Mouse (Mus musculus) forebrain, postnatal 0 days (tissue): ENCODE measurements around the gene Map3k4. TPM values are rescaled to one million over a fixed set of nuclear protein-coding genes. Genes with fewer than 3 reads are reported as not detected.
A peak's percentile ranks its signal among the peaks of the same experiment; 100 is the strongest.

Experiments used
- ATAC-seq: fragments of 200-750 bp; cut with Nextera tagmentation; 2 replicates; pipeline ENCODE4 v1.8.0; 2017; ENCODE audit warnings: mild to moderate bottlenecking, moderate library complexity
- DNase-seq: peaks from one replicate; pipeline ENCODE4 v3.0.0-alpha.2; 2015
- H3K27ac ChIP-seq: fragments of 300-500 bp; sonication (generic); 2 replicates; pipeline ENCODE4 v1.5.1; 2014; ENCODE audit warnings: low read depth, mild to moderate bottlenecking, antibody characterized with exemption, low read length, moderate library complexity, mixed read lengths
- H3K27me3 ChIP-seq: fragments of 300-500 bp; sonication (generic); 2 replicates; pipeline ENCODE4 v1.6.1; 2014; ENCODE audit warnings: mild to moderate bottlenecking, low read length, mixed read lengths; ENCODE audit not compliant: insufficient read depth
- H3K36me3 ChIP-seq: fragments of 300-500 bp; sonication (generic); 2 replicates; pipeline ENCODE4 v1.6.1; 2014; ENCODE audit warnings: mild to moderate bottlenecking, moderate library complexity; ENCODE audit not compliant: insufficient read depth
- H3K4me1 ChIP-seq: fragments of 300-500 bp; sonication (generic); 2 replicates; pipeline ENCODE4 v1.6.1; 2014; ENCODE audit warnings: antibody characterized with exemption; ENCODE audit not compliant: insufficient read depth
- H3K4me2 ChIP-seq: fragments of 300-500 bp; sonication (generic); 2 replicates; pipeline ENCODE4 v1.6.1; 2014; ENCODE audit warnings: low read depth, mild to moderate bottlenecking, moderate library complexity
- H3K4me3 ChIP-seq: fragments of 300-500 bp; sonication (generic); 2 replicates; pipeline ENCODE4 v1.5.1; 2014; ENCODE audit warnings: low read depth, low read length, mixed read lengths
- H3K9ac ChIP-seq: fragments of 300-500 bp; sonication (generic); 2 replicates; pipeline ENCODE4 v1.6.1; 2014; ENCODE audit warnings: mild to moderate bottlenecking
- H3K9me3 ChIP-seq: fragments of 300-500 bp; sonication (generic); 2 replicates; pipeline ENCODE4 v1.6.1; 2016; ENCODE audit warnings: low read length
- CTCF ChIP-seq: sonication (generic); IDR thresholded peaks from 2 replicates; pipeline ENCODE4 v1.5.1; 2016; ENCODE audit warnings: antibody characterized with exemption, control low read depth, low read depth
- WGBS: fragments of 180-500 bp; shearing (Covaris S2); extraction: QIAGEN DNeasy Blood & Tissue Kit; methylation state at CpG from one replicate; pipeline ENCODE4 v1.1.7; 2014; 5-methylcytosine and 5-hydroxymethylcytosine counted together
- polyA plus RNA-seq: library from polyadenylated mRNA; unstranded; fragments of >200 nt; fragmentation: Nextera tagmentation; extraction: Ambion mirVana; gene quantifications from 2 replicates; pipeline ENCODE4 v1.2.1, GENCODE M21; 2015
- total RNA-seq: library from RNA; depleted of rRNA; stranded (reverse); fragments of >200 nt; gene quantifications from 2 replicates; pipeline ENCODE4 v1.2.3, GENCODE M21; 2014

The Map3k4 gene
- total and polyA plus RNA-seq, 2 experiments from 2014 or later, result 35.1 to 35.3 TPM

DNA sequence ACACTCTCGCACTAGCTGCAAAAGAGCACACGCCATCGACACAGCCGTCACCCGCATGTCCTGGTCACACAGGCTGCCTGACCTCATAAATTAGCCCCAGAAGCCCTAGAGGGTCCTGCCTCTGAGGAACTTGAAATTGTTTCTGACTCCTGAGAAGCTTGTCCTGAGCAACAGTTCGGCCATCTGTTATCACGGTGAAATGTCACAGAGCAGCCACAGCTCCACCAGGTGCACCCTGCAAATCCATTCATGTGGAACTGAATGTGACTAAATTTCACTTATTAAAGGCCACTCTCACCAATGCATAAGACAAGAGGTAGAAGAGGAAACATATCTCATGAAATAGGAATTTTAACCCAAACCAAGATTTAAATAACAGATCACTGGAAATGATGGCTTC lies 57.2 kb downstream of the Map3k4 start:
- TF ChIP-seq CTCF, result no peak

DNA sequence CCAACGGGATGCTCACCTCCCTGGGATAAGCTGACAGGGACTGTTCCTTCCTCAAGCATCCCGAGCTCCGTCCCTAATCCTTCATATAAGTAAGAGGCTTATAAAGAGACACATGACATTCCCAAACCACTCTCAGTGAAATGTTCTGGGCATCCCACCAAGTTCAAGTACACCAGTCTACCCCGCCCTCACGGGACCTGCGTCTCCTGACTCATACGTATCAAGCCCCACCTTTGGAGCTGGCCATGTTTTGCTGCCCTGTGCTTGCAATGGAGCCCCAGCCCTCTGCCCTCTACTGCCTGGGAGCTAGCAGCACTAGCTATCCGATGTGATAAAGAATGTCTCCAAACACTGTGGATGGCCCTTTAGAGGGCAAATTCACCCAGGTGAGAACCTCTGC lies 58.6 kb downstream of the Map3k4 start:
- H3K36me3 ChIP-seq, result peaks cover 53% of the 10 kb centered on the region
- no peaks in the 10 kb centered on the region for H3K4me1 ChIP-seq
- H3K4me3 ChIP-seq, result no peak overlapping the region
- no peak for ATAC-seq
- no peak overlapping the region for H3K27ac ChIP-seq
- no peak for DNase-seq
- TF ChIP-seq CTCF, result no peak
- WGBS, result 91% methylated on average over 8 of the region's 8 CpGs
- H3K4me2 ChIP-seq, result no peak overlapping the region
- H3K9ac ChIP-seq, result no peak overlapping the region
- H3K27me3 ChIP-seq, result no peaks in the 10 kb centered on the region
- H3K9me3 ChIP-seq, result no peaks in the 10 kb centered on the region

More for the DNA sequence above, 57.2 kb downstream of the Map3k4 start:
- ATAC-seq (no peak), DNase-seq (no peak)
- H3K27ac ChIP-seq, result no peak overlapping the region
- no peaks in the 10 kb centered on the region for H3K9me3 ChIP-seq
- H3K4me2 ChIP-seq, result no peak overlapping the region
- no peaks in the 10 kb centered on the region for H3K27me3 ChIP-seq
- no peaks in the 10 kb centered on the region for H3K4me1 ChIP-seq
- H3K4me3 ChIP-seq, result no peak overlapping the region
- WGBS, result 90% methylated on average over 7 of the region's 7 CpGs
- no peak overlapping the region for H3K9ac ChIP-seq
- peaks cover 39% of the 10 kb centered on the region for H3K36me3 ChIP-seq

DNA sequence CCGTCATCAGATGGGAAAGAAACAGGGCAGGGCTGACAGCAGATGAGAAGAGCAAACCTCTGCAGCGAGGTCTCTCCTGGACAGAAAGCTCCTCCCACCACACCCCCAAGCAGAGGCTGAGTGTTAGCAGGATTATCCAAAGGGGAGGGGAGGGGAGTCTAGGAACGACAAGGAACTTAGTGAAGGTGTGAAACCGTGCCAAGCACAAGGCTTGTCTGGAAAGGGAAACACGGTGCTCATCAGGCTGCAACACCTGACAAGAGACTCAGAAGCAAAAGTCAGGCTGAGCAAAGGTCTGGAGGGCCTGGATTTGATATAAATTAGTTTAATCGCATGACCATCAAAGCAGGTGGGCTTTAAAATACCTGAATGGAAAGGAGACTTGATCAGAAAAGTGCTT lies 60.1 kb downstream of the Map3k4 start:
- Histone ChIP-seq H3K27me3 (no peaks in the 10 kb centered on the region), H3K36me3 (peaks cover 68% of the 10 kb centered on the region), H3K9me3 (no peaks in the 10 kb centered on the region), H3K4me1 (no peaks in the 10 kb centered on the region), H3K4me2 (no peak overlapping the region), H3K4me3 (no peak overlapping the region), H3K27ac (no peak overlapping the region), H3K9ac (no peak overlapping the region)
- ATAC-seq, result no peak
- 72% methylated on average over 6 of the region's 6 CpGs for WGBS
- DNase-seq, result no peak
- no peak for TF ChIP-seq CTCF

DNA sequence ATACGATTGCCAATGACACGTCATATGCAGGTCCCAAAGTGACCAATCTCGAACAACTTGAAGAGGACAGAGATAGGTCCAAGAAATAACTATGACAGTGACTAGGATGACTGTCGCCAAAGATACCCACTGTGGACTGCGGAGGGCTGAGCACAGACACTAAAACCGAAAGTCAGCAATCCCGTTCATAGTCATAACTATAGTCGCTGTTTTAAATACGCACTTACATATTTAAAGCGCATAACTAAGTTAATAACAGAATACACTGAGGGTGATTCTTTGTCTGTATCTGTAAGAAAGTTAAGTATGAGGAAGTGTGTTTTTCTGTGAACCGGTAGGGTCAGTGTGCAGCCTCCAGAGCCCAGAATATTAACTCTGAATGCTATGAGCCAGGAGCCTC lies 62.5 kb downstream of the Map3k4 start:
- no peaks in the 10 kb centered on the region for H3K27me3 ChIP-seq
- H3K9me3 ChIP-seq, result no peaks in the 10 kb centered on the region
- ATAC-seq (no peak), DNase-seq (no peak)
- H3K4me1 ChIP-seq, result no peaks in the 10 kb centered on the region
- 97% methylated on average over 11 of the region's 11 CpGs for WGBS
- H3K36me3 ChIP-seq, result peaks cover 84% of the 10 kb centered on the region
- H3K4me2 ChIP-seq, result no peak overlapping the region
- no peak overlapping the region for H3K4me3 ChIP-seq
- no peak for TF ChIP-seq CTCF
- no peak overlapping the region for H3K9ac ChIP-seq
- no peak overlapping the region for H3K27ac ChIP-seq

DNA sequence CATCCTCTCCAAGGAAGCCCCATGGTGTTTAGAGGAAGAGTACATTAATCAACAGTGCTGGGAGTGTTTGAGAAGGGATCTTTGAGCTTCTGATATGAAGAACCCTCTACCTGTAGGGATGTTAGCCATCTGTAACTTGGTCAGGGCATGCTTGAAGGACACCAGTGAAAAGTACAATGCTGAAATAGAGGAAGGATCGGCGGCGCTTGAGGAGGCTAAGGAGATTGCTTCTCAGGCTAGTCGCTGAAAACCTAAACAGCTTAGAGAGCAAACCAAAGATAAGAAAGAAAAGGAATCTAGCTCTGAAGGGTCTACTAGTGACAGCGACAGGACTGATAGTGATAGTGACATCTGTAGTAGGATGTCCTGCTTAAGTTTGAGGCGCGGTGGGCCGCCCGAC lies 68.0 kb downstream of the Map3k4 start:
- peaks cover 80% of the 10 kb centered on the region for H3K36me3 ChIP-seq
- H3K4me3 ChIP-seq, result no peak overlapping the region
- no peak for ATAC-seq
- no peak overlapping the region for H3K4me2 ChIP-seq
- no peaks in the 10 kb centered on the region for H3K4me1 ChIP-seq
- TF ChIP-seq CTCF, result no peak
- H3K9ac ChIP-seq, result no peak overlapping the region
- H3K9me3 ChIP-seq, result no peaks in the 10 kb centered on the region
- no peak overlapping the region for H3K27ac ChIP-seq
- 99% methylated on average over 9 of the region's 9 CpGs for WGBS
- no peak for DNase-seq
- no peaks in the 10 kb centered on the region for H3K27me3 ChIP-seq

DNA sequence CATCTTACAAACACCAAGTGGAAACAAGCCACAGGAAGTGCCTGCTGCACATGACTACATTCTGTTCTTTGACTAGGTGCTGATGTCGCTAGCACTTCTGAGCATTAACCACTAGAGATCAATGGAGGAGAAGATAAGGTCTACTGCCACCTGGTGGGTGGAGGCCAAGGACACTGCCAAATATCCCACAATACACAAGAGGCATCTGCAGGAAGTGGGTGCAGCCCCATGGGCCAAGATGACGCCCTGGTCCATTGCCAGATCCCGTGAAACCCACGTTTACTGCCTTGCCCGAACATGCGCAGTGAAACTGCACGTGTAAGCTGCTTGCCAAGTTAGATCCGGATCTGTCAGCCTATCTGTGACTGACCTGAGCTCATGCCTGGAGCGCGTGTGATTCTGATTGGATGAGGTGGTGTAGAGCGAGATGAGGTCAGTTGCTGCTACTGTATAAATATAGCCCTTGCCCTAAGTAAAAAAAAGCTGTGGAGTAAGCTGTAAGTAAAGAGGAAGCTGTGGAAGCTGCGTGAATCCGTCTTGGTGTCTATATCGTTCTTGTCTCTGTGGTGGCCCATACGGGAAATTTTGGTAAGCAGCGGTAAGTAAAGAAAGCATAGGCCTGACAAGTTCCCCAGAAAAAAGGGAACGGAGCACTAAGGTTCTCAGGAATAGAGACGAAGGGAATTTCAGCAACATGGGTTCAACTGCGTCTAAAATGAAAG lies 68.7 kb downstream of the Map3k4 start:
- Histone ChIP-seq H3K4me2 (no peak overlapping the region), H3K4me1 (no peaks in the 10 kb centered on the region), H3K9ac (no peak overlapping the region), H3K36me3 (peaks cover 73% of the 10 kb centered on the region), H3K4me3 (no peak overlapping the region), H3K27me3 (no peaks in the 10 kb centered on the region), H3K9me3 (no peaks in the 10 kb centered on the region), H3K27ac (no peak overlapping the region)
- ATAC-seq, result peak; percentile 25; the same call in 1 of the 2 replicates
- no peak for DNase-seq
- WGBS, result 95% methylated on average over 19 of the region's 19 CpGs
- TF ChIP-seq CTCF, result peak; percentile 55

DNA sequence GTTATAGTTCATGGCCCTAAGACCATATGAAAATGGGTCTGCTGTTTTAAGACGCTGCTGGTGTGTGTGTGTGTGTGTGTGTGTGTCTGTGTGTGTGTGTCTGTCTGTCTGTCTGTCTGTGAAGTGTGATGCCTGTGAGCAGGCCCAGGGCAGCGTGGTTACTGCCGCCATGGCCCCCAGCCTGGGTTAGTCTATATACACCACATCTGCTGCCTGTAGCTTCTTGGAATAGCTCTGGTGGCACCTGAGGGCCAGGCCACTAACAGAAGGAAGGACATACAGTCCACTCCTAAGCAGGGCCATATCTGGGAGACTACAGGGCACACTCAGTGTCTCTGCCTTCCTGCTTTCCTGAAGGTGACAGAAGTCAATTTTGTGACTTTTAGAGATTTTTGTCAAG lies 77.9 kb downstream of the Map3k4 start:
- no peak for TF ChIP-seq CTCF
- Histone ChIP-seq H3K4me2 (no peak overlapping the region), H3K27ac (no peak overlapping the region), H3K4me3 (no peak overlapping the region), H3K9ac (no peak overlapping the region), H3K36me3 (peaks cover 34% of the 10 kb centered on the region), H3K9me3 (no peaks in the 10 kb centered on the region), H3K27me3 (no peaks in the 10 kb centered on the region), H3K4me1 (no peaks in the 10 kb centered on the region)
- no peak for ATAC-seq
- no peak for DNase-seq
- WGBS, result 87% methylated on average over 3 of the region's 3 CpGs
